Mouse (Mus musculus) midbrain, embryonic 13.5 days (tissue): Measurements from ENCODE around the gene Kif1bp. TPM values are rescaled to one million over a fixed set of nuclear protein-coding genes. Genes with fewer than 3 reads are reported as not detected.

Experiments
- ATAC-seq: fragments of 200-750 bp; cut with Nextera tagmentation; 2 replicates; pipeline ENCODE4 v1.8.0; 2017; ENCODE audit warnings: mild to moderate bottlenecking, moderate TSS enrichment, moderate library complexity
- H3K27ac ChIP-seq: fragments of 300-500 bp; sonication (generic); 2 replicates; pipeline ENCODE4 v1.5.1; 2015; ENCODE audit warnings: inconsistent platforms, mild to moderate bottlenecking, moderate library complexity
- H3K27me3 ChIP-seq: fragments of 300-500 bp; sonication (generic); 2 replicates; pipeline ENCODE4 v1.6.1; 2015; ENCODE audit warnings: mild to moderate bottlenecking, inconsistent platforms
- H3K36me3 ChIP-seq: fragments of 300-500 bp; sonication (generic); 2 replicates; pipeline ENCODE4 v1.6.1; 2015; ENCODE audit warnings: mild to moderate bottlenecking, inconsistent platforms
- H3K4me1 ChIP-seq: fragments of 300-500 bp; sonication (generic); replicated peaks from 2 replicates; pipeline ENCODE4 v1.6.1; 2015; ENCODE audit warnings: inconsistent platforms
- H3K4me2 ChIP-seq: fragments of 300-500 bp; sonication (generic); replicated peaks from 2 replicates; pipeline ENCODE4 v1.6.1; 2015; ENCODE audit warnings: moderate library complexity, mild to moderate bottlenecking, inconsistent platforms
- H3K4me3 ChIP-seq: fragments of 300-500 bp; sonication (generic); replicated peaks from 2 replicates; pipeline ENCODE4 v1.5.1; 2015; ENCODE audit warnings: mild to moderate bottlenecking, inconsistent platforms
- H3K9ac ChIP-seq: fragments of 300-500 bp; sonication (generic); replicated peaks from 2 replicates; pipeline ENCODE4 v1.6.1; 2015; ENCODE audit warnings: mild to moderate bottlenecking, inconsistent platforms
- H3K9me3 ChIP-seq: fragments of 300-500 bp; sonication (generic); 2 replicates; pipeline ENCODE4 v1.6.1; 2016; ENCODE audit warnings: mild to moderate bottlenecking, inconsistent platforms
- WGBS: fragments of 180-500 bp; shearing (Covaris S2); methylation state at CpG from one replicate; pipeline ENCODE4 v1.1.7; 2015; 5-methylcytosine and 5-hydroxymethylcytosine counted together
- polyA plus RNA-seq: library from polyadenylated mRNA; unstranded; fragments of >200 nt; fragmentation: Nextera tagmentation; extraction: Ambion mirVana; gene quantifications from 2 replicates; pipeline ENCODE4 v1.2.1, GENCODE M21; 2015

Gene Kif1bp
- polyA plus RNA-seq, 1 experiment from 2014 or later = 69.1 TPM

DNA sequence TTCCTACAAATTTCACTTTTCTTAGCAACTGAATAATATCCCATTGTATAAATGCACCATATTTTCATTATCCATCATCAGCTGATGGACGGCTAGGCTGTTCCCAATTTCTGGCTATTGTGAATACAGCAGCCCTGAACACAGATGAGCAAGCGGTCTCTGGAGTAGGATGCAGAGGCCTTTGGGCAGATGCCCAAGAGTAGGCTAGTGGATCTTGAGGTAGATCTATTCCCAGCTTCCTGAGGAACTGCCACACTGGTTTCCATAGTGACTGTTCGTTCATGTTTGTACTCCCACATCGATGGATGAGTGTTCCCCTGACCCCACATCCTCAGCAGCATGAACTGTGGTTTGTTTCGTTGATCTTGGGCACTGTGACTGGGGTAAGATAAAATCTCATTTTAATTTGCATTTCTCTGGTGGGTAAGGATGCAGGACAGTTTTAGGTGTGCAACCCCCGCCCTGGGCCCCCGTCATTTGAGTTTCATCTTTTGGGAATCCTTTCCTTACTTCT lies 27.4 kb downstream of the Kif1bp start:
- no peak overlapping the region for H3K4me2 ChIP-seq
- H3K36me3 ChIP-seq = peaks cover 8% of the 10 kb centered on the region
- no peaks in the 10 kb centered on the region for H3K27me3 ChIP-seq
- 82% methylated on average over 7 of the region's 7 CpGs for WGBS
- H3K4me1 ChIP-seq = no peaks in the 10 kb centered on the region
- no peak overlapping the region for H3K27ac ChIP-seq
- H3K4me3 ChIP-seq = no peak overlapping the region
- H3K9me3 ChIP-seq = no peaks in the 10 kb centered on the region
- ATAC-seq = no peak
- H3K9ac ChIP-seq = no peak overlapping the region

DNA sequence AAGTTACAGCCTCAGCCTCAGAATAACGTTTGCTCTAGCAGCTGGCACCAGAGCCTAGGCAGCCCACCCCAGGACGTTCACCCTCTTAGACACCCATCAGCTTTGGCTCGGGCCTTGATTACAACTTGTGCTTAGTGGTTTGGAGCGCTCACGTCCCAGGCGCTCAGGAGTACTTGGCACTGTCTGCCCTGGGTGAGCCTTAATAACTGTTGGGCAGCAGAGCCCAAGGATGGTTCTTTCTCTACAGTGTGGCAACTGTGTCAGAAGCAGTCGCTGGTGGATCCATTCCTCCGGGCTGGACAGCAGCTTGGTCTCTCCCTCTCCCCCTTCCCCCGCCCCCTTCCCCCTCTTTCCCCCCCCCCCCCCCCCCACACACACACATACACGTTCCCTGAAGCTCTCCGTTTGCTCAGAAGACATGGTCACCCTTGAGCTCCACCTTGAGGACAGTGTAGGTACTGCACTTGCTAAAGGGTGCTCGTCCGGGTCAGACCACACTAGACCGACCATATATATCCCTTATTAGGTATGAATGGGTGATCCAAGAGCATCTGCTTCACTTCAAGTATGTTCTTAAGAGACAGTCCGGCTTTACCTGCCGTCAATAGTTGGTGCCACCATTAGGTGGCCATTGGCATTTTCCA lies 28.6 kb downstream of the Kif1bp start:
- no peak overlapping the region for H3K27ac ChIP-seq
- H3K4me3 ChIP-seq = no peak overlapping the region
- no peak for ATAC-seq
- 33% methylated on average over 14 of the region's 16 CpGs for WGBS
- H3K4me1 ChIP-seq = no peaks in the 10 kb centered on the region
- no peak overlapping the region for H3K9ac ChIP-seq
- peaks cover 8% of the 10 kb centered on the region for H3K36me3 ChIP-seq
- no peaks in the 10 kb centered on the region for H3K27me3 ChIP-seq
- no peaks in the 10 kb centered on the region for H3K9me3 ChIP-seq
- H3K4me2 ChIP-seq = no peak overlapping the region

DNA sequence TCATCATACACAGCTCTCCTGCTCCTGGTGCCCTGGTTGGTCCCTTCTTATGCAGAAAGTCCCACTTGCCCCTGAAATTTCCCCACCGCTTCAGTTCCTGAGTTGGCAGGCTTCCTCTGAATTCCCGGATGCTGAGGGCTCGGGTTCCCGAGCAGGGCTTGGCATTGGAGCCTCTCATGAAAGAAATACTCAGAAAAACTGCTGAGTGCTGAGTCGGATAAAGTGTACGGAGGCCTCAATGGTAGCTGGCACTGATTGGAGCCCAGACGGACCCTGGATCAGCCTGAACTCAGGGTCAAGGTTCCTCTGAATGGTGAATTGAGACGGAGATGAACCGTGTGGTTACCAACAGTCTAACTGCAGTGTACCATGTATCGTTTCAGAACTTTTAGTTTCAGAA lies 31.8 kb downstream of the Kif1bp start:
- no peak for ATAC-seq
- H3K9me3 ChIP-seq = no peaks in the 10 kb centered on the region
- WGBS = 83% methylated on average over 10 of the region's 10 CpGs
- H3K4me2 ChIP-seq = no peak overlapping the region
- no peaks in the 10 kb centered on the region for H3K4me1 ChIP-seq
- H3K27ac ChIP-seq = no peak overlapping the region
- H3K9ac ChIP-seq = no peak overlapping the region
- no peaks in the 10 kb centered on the region for H3K27me3 ChIP-seq
- no peaks in the 10 kb centered on the region for H3K36me3 ChIP-seq
- H3K4me3 ChIP-seq = no peak overlapping the region

DNA sequence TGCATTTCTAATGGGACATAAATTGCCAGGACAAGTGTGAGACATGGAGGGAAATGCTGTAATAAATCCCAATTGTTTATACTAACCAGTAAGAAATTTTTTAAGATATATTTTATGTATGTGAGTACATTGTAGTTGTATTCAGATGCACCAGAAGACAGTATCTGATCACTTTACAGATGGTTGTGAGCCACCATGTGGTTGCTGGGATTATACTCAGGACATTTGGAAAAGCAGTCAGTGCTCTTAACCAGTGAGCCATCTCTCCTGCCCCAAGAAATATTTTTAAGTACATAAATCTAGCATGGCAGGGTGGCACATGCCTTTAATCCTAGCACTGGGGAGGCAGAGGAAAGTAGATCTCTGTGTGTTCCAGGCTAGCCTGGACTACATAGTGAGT lies 32.5 kb downstream of the Kif1bp start:
- H3K9me3 ChIP-seq = no peaks in the 10 kb centered on the region
- ATAC-seq = no peak
- H3K36me3 ChIP-seq = no peaks in the 10 kb centered on the region
- no peak overlapping the region for H3K9ac ChIP-seq
- no peaks in the 10 kb centered on the region for H3K27me3 ChIP-seq
- H3K4me3 ChIP-seq = no peak overlapping the region
- H3K27ac ChIP-seq = no peak overlapping the region
- H3K4me1 ChIP-seq = no peaks in the 10 kb centered on the region
- H3K4me2 ChIP-seq = no peak overlapping the region

DNA sequence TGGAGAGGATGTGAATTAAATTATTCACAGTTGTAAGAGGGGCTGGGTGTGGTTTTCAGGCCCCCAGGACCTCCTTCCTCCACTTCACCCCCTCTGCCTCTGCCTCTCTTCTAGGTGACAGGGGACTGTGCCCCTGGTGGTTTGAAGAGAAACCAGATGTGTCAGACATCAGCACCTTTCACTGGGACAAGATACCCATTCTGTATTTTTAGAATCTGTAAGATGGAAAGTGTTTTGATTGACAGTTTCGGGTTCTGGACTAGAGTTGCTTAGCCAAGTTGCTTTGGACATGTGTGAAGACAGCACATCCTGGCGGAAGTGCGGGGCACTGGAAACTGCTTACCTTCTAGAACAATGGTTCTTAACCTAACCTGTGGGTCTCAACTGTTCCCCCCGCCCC lies 33.9 kb downstream of the Kif1bp start:
- no peaks in the 10 kb centered on the region for H3K27me3 ChIP-seq
- no peaks in the 10 kb centered on the region for H3K9me3 ChIP-seq
- no peak overlapping the region for H3K4me3 ChIP-seq
- ATAC-seq = no peak
- H3K9ac ChIP-seq = no peak overlapping the region
- H3K27ac ChIP-seq = no peak overlapping the region
- H3K36me3 ChIP-seq = no peaks in the 10 kb centered on the region
- 92% methylated on average over 4 of the region's 4 CpGs for WGBS
- no peaks in the 10 kb centered on the region for H3K4me1 ChIP-seq
- no peak overlapping the region for H3K4me2 ChIP-seq

DNA sequence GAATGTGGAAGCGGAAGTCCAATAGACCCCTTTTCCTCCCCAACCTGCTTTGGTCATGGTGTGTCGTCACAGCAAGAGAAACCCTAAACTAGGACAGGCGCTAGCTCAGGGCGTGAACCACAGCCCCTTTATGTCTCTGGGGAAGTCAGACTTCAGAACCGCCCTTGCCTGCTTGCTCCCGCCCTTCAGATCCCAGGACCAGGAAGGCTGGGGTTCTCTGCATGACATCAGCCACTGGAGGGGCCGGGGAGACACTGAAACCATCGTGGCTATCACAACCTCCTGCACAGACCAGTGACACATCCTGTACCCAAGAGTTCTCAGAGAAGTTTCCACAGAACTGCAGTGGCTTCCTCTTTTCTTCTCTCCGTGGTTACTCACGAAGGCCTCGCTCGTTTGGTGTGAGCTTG lies 34.9 kb downstream of the Kif1bp start:
- Histone ChIP-seq H3K27ac (no peak overlapping the region), H3K4me1 (no peaks in the 10 kb centered on the region), H3K4me2 (no peak overlapping the region), H3K4me3 (no peak overlapping the region), H3K27me3 (no peaks in the 10 kb centered on the region), H3K36me3 (no peaks in the 10 kb centered on the region), H3K9ac (no peak overlapping the region), H3K9me3 (no peaks in the 10 kb centered on the region)
- no peak for ATAC-seq
- WGBS = 85% methylated on average over 12 of the region's 12 CpGs

DNA sequence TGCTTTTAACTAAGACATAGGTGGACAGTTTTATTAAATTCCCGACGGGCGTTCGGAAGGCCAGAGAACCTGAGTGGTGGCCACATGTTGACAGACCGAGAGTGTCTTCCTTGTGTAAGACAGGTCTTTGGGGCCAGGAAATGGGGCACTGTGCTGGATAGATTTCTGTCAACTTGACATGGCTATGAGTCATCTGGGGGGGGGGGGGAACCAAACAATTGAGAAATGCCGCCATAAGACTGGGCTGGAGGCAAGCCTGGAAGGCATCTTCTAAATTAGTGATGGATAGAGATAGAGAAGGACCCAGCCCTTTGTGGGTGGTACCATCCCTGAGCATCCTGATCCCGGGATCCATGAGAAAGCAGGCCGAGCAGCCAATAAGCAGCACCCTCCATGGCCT lies 35.3 kb downstream of the Kif1bp start:
- Histone ChIP-seq H3K27me3 (no peaks in the 10 kb centered on the region), H3K4me1 (no peaks in the 10 kb centered on the region), H3K4me2 (no peak overlapping the region), H3K27ac (no peak overlapping the region), H3K36me3 (no peaks in the 10 kb centered on the region), H3K9me3 (no peaks in the 10 kb centered on the region), H3K4me3 (no peak overlapping the region), H3K9ac (no peak overlapping the region)
- no peak for ATAC-seq
- WGBS = 93% methylated on average over 8 of the region's 8 CpGs

DNA sequence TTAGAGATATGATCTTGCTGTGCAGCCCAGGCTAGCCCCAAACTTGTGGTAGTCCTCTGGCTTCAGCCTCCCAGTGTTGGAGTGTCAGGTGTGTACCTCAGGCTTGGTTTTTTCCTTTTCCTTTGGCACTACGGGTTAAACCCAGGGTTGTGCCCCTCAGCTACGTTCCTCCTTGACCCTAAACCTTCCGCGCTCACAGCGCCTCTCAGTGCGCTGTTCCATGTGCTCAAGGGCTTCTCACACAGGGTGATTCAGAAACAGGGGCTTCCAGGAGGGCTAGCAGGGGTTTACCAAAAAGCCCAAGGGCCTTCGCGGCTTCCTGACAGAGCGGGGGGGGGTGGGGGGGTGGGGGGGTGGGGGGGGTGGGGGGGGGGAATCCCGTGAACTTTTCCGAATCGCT lies 35.8 kb downstream of the Kif1bp start:
- WGBS = 92% methylated on average over 12 of the region's 12 CpGs
- Histone ChIP-seq H3K27me3 (no peaks in the 10 kb centered on the region), H3K27ac (no peak overlapping the region), H3K4me1 (no peaks in the 10 kb centered on the region), H3K4me3 (no peak overlapping the region), H3K4me2 (no peak overlapping the region), H3K36me3 (no peaks in the 10 kb centered on the region), H3K9ac (no peak overlapping the region), H3K9me3 (no peaks in the 10 kb centered on the region)
- ATAC-seq = no peak

DNA sequence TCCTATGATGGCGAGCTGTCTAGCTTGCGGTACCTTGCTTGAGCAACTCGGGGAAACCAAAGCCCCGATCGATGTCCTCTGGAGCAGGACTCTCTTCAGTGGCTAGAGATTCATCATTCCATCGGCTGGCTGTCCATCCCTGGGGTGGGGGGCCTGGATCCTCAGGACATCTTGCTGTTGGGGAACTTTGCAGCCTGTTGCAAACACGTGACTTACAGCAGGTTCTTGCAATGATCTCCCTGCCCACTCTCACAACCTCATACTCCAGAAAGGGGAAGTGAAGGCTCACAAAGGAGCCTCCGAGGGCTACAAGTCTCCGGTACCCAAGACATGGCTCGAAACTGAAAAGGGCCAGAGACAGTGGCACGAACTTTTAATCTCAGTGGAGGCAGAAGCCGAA lies 36.8 kb downstream of the Kif1bp start:
- Histone ChIP-seq H3K27me3 (no peaks in the 10 kb centered on the region), H3K4me3 (no peak overlapping the region), H3K27ac (no peak overlapping the region), H3K4me2 (no peak overlapping the region), H3K4me1 (no peaks in the 10 kb centered on the region), H3K36me3 (no peaks in the 10 kb centered on the region), H3K9me3 (no peaks in the 10 kb centered on the region), H3K9ac (no peak overlapping the region)
- WGBS = 95% methylated on average over 12 of the region's 12 CpGs
- ATAC-seq = no peak

DNA sequence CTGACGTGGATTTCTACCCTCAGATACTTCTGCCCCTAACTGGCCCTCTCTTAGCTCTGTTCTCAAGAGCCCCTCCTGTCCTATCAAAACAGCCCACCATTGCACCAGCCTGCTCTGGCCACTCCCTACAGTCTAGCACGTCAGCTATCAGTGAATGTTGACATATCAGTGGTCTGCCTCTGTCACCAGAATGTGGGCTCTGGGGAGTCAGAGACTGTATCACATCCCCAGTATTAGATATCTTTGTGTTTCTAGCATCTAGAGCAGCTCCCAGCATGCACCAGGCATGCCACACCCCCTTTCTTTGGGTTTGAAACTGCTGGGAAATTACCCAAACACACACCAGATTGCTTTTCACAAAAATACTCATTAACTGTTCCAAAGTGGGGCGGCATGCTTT lies 37.5 kb downstream of the Kif1bp start:
- WGBS = 75% methylated on average over 3 of the region's 3 CpGs
- Histone ChIP-seq H3K4me1 (no peaks in the 10 kb centered on the region), H3K4me2 (no peak overlapping the region), H3K9me3 (no peaks in the 10 kb centered on the region), H3K27ac (no peak overlapping the region), H3K9ac (no peak overlapping the region), H3K27me3 (no peaks in the 10 kb centered on the region), H3K36me3 (no peaks in the 10 kb centered on the region), H3K4me3 (no peak overlapping the region)
- ATAC-seq = no peak

DNA sequence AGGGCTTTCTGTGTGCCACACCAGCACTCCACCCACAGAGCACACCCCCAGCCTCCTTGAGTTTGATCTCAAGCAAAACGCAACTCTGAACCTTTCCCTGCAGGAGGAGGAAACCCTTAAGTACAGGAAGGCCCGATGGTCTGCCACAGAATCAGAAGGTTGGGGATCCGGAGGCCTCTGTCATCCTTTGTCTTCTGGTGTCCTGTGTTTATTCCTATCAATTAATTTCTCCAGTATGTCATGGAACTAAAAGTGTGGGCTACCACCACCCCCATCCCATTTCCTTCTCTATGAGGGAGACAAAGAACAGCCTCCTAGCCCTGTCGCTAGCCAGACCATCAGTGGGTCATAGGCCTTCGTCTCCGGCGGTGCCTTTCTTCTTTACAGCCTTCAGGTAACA lies 43.7 kb downstream of the Kif1bp start:
- Histone ChIP-seq H3K27ac (no peak overlapping the region), H3K27me3 (no peaks in the 10 kb centered on the region), H3K4me2 (no peak overlapping the region), H3K4me3 (no peak overlapping the region), H3K9me3 (no peaks in the 10 kb centered on the region), H3K4me1 (no peaks in the 10 kb centered on the region), H3K36me3 (no peaks in the 10 kb centered on the region), H3K9ac (no peak overlapping the region)
- no peak for ATAC-seq
- WGBS = 88% methylated on average over 7 of the region's 7 CpGs

DNA sequence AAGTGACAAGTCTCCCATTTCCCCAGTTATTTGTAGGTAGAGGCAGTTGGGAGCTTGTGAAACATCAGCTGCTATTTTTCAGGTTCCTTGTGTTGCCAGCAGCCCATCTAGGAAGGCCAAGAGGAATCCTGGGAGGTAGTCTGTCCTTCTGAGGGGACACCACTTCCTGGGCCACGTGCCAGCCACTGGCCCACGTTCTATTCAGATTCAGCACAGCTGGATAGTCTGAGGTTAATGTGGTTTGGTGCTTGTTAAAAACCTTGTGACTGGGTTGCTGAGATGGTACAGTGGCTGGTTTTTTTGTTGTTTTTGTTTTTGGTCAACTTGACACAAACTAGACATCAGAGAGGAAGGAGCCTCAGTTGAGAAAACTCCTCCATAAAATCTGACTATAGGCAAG lies 45.4 kb downstream of the Kif1bp start:
- Histone ChIP-seq H3K9me3 (no peaks in the 10 kb centered on the region), H3K27ac (no peak overlapping the region), H3K9ac (no peak overlapping the region), H3K36me3 (no peaks in the 10 kb centered on the region), H3K27me3 (no peaks in the 10 kb centered on the region), H3K4me1 (no peaks in the 10 kb centered on the region), H3K4me3 (no peak overlapping the region), H3K4me2 (no peak overlapping the region)
- ATAC-seq = no peak
- WGBS = 67% methylated on average over 2 of the region's 2 CpGs

DNA sequence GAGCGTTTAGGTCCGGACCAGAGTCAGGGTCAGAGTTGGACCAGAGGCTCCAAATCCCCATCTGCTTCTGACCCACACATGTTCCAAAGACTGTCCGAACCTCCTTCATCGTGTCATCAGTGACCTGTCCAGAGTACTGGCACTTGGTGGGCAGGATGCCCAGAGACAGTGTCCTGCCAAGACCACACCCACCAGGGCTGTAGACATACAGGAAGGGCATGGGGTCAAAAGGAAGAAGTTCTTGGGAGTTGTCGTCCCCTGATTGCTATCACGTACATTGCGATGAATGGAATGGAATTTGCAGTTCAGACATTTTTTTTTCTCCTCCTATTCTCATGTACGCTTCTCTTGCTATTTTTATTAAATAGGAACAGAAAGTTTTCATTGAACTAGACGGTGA lies 48.1 kb downstream of the Kif1bp start:
- WGBS = 92% methylated on average over 9 of the region's 9 CpGs
- H3K9ac ChIP-seq = no peak overlapping the region
- H3K4me2 ChIP-seq = no peak overlapping the region
- ATAC-seq = no peak
- H3K9me3 ChIP-seq = no peaks in the 10 kb centered on the region
- H3K36me3 ChIP-seq = no peaks in the 10 kb centered on the region
- H3K27me3 ChIP-seq = no peaks in the 10 kb centered on the region
- no peaks in the 10 kb centered on the region for H3K4me1 ChIP-seq
- no peak overlapping the region for H3K27ac ChIP-seq
- H3K4me3 ChIP-seq = no peak overlapping the region
